Mouse (Mus musculus) thymus, adult 2 months (tissue): ENCODE data around the gene Llph. TPM values are rescaled to one million over a fixed set of nuclear protein-coding genes. Genes with fewer than 3 reads are reported as not detected.

Experiments used
- DNase-seq: peaks from one replicate; pipeline ENCODE4 v3.0.0; 2021
- H3K27ac ChIP-seq: fragments of 200-500 bp; 2 replicates; pipeline ENCODE4 v1.5.1; 2012; ENCODE audit warnings: low read length, control low read depth; ENCODE audit not compliant: control insufficient read depth, insufficient read depth
- H3K27me3 ChIP-seq: fragments of 200-500 bp; 2 replicates; pipeline ENCODE4 v1.6.1; 2012; ENCODE audit warnings: mild to moderate bottlenecking, low read length, moderate library complexity, mixed read lengths; ENCODE audit not compliant: control insufficient read depth, insufficient read depth
- H3K36me3 ChIP-seq: fragments of 200-500 bp; 2 replicates; pipeline ENCODE4 v1.6.1; 2012; ENCODE audit warnings: mild to moderate bottlenecking, low read length, moderate library complexity; ENCODE audit not compliant: control insufficient read depth, insufficient read depth
- H3K4me1 ChIP-seq: fragments of 200-500 bp; replicated peaks from 2 replicates; pipeline ENCODE4 v1.6.1; 2012; ENCODE audit warnings: low read length; ENCODE audit not compliant: control insufficient read depth, insufficient read depth
- H3K4me3 ChIP-seq: fragments of 200-500 bp; 2 replicates; pipeline ENCODE4 v1.5.1; 2012; ENCODE audit warnings: mild to moderate bottlenecking, low read length, control low read depth, moderate library complexity; ENCODE audit not compliant: control insufficient read depth, insufficient read depth
- CTCF ChIP-seq: fragments of 200-500 bp; IDR thresholded peaks from 2 replicates; pipeline ENCODE4 v1.5.1; 2012; ENCODE audit warnings: mild to moderate bottlenecking, control low read depth, low read length, moderate library complexity, borderline replicate concordance; ENCODE audit not compliant: control insufficient read depth, poor library complexity, insufficient read depth; ENCODE audit errors: extremely low read depth
- POLR2A ChIP-seq: fragments of 200-500 bp; IDR thresholded peaks from 2 replicates; pipeline ENCODE4 v1.6.1; 2012; ENCODE audit warnings: mild to moderate bottlenecking, low read length, control low read depth, moderate library complexity; ENCODE audit not compliant: control insufficient read depth, poor library complexity, insufficient read depth; ENCODE audit errors: extremely low read depth
- WGBS: fragments of 180-500 bp; shearing (Covaris S2); methylation state at CpG from one replicate; pipeline ENCODE4 v1.1.7; 2018; 5-methylcytosine and 5-hydroxymethylcytosine counted together
- polyA plus RNA-seq: library from polyadenylated mRNA; depleted of rRNA; stranded (reverse); fragments of >200 nt; gene quantifications from 2 replicates; pipeline ENCODE4 v1.2.3, GENCODE M21; 2012; rRNA removed

Gene Llph
- 5.3 and 5.8 TPM in 2 replicates for polyA plus RNA-seq

- Histone ChIP-seq H3K4me3 (peak within 1 kb of the TSS; percentile 86), H3K27ac (no peak within 1 kb of the TSS), H3K4me1 (peaks cover 10% of the 10 kb centered on the region), H3K36me3 (peaks cover 14% of the 10 kb centered on the region), H3K27me3 (no peaks in the 10 kb centered on the region)
- WGBS = under 1% methylated on average over 57 of the region's 57 CpGs
- peak; percentile 89 for DNase-seq
- 0 out of 2 replicates have a peak, but pooled peaks have one; percentile 33 for TF ChIP-seq CTCF
- TF ChIP-seq POLR2A = peak; percentile 63; the same call in 1 of the 2 replicates
Measured at GRCm38 (mm10) chr10:120226871-120227661, at the start of gene Llph. TSS of gene Llph (plus strand) at chr10:120227070.

- Histone ChIP-seq H3K4me3 (no peak overlapping the region), H3K36me3 (no peaks in the 10 kb centered on the region), H3K27ac (no peak overlapping the region), H3K27me3 (no peaks in the 10 kb centered on the region), H3K4me1 (no peaks in the 10 kb centered on the region)
- WGBS = 91% methylated on average over 1 of the region's 1 CpGs
- no peak for DNase-seq
- TF ChIP-seq CTCF = no peak
- no peak for TF ChIP-seq POLR2A
Measured at GRCm38 (mm10) chr10:120182887-120183286, 44.0 kb upstream of the Llph start.

- no peaks in the 10 kb centered on the region for H3K4me1 ChIP-seq
- TF ChIP-seq POLR2A (no peak), CTCF (no peak)
- no peaks in the 10 kb centered on the region for H3K36me3 ChIP-seq
- H3K27ac ChIP-seq = no peak overlapping the region
- H3K4me3 ChIP-seq = no peak overlapping the region
- no peaks in the 10 kb centered on the region for H3K27me3 ChIP-seq
- no peak for DNase-seq
- 60% methylated on average over 2 of the region's 2 CpGs for WGBS
Measured at GRCm38 (mm10) chr10:120183342-120183741, 43.5 kb upstream of the Llph start.

GRCm38 (mm10) chr10:120188513-120188912 is 38.4 kb upstream of the Llph start:
- Histone ChIP-seq H3K4me1 (peaks cover 8% of the 10 kb centered on the region), H3K36me3 (no peaks in the 10 kb centered on the region), H3K27me3 (no peaks in the 10 kb centered on the region), H3K4me3 (no peak overlapping the region), H3K27ac (no peak overlapping the region)
- TF ChIP-seq CTCF (no peak), POLR2A (no peak)
- no peak for DNase-seq
- 71% methylated on average over 2 of the region's 2 CpGs for WGBS

GRCm38 (mm10) chr10:120189276-120189675 is 37.6 kb upstream of the Llph start:
- no peaks in the 10 kb centered on the region for H3K27me3 ChIP-seq
- 4% methylated on average over 11 of the region's 11 CpGs for WGBS
- peaks cover 12% of the 10 kb centered on the region for H3K4me1 ChIP-seq
- H3K36me3 ChIP-seq = no peaks in the 10 kb centered on the region
- TF ChIP-seq CTCF (no peak), POLR2A (no peak)
- DNase-seq = peak; percentile 10
- no peak overlapping the region for H3K4me3 ChIP-seq
- H3K27ac ChIP-seq = no peak overlapping the region

GRCm38 (mm10) chr10:120189782-120190181 is 37.1 kb upstream of the Llph start:
- no peak overlapping the region for H3K4me3 ChIP-seq
- no peak for TF ChIP-seq CTCF
- TF ChIP-seq POLR2A = no peak
- peaks cover 12% of the 10 kb centered on the region for H3K4me1 ChIP-seq
- 21% methylated on average over 6 of the region's 6 CpGs for WGBS
- no peak for DNase-seq
- no peaks in the 10 kb centered on the region for H3K36me3 ChIP-seq
- H3K27ac ChIP-seq = no peak overlapping the region
- H3K27me3 ChIP-seq = no peaks in the 10 kb centered on the region
